Mouse (Mus musculus) MEL (cell line): ENCODE results near the gene Plin1. TPM values are rescaled to one million over a fixed set of nuclear protein-coding genes. Genes with fewer than 3 reads are reported as not detected.

Experiments
- DNase-seq: peaks from one replicate; pipeline ENCODE4 v3.0.0; 2011; ENCODE audit warnings: low read depth, low spot score
- H3K27ac ChIP-seq: 2 replicates; pipeline ENCODE4 v1.5.1; 2012; ENCODE audit warnings: low read depth, mild to moderate bottlenecking, control low read depth, low read length, moderate library complexity; ENCODE audit not compliant: control insufficient read depth
- H3K27me3 ChIP-seq, 2 experiments: fragments of 150-350 bp in 1 of 2; sonication (generic) in 1 of 2; 2 replicates each; pipeline ENCODE4 v1.6.1; 2012; ENCODE audit warnings: low read length in 2 of 2, mild to moderate bottlenecking in 2 of 2, improper control_type of control experiment in 1 of 2, moderate library complexity in 1 of 2; ENCODE audit not compliant: insufficient read depth in 2 of 2, control insufficient read depth in 1 of 2
- H3K36me3 ChIP-seq, 2 experiments: 2 replicates each; pipeline ENCODE4 v1.6.1; 2012 to 2014; ENCODE audit warnings: low read length in 2 of 2, improper control_type of control experiment in 1 of 2, inconsistent platforms in 1 of 2, mild to moderate bottlenecking in 1 of 2; ENCODE audit not compliant: insufficient read depth in 2 of 2, control insufficient read depth in 1 of 2
- H3K4me1 ChIP-seq, 2 experiments: fragments of 150-350 bp in 1 of 2; sonication (generic) in 1 of 2; 2 replicates each; pipeline ENCODE4 v1.6.1; 2012; ENCODE audit warnings: low read length in 2 of 2, improper control_type of control experiment in 1 of 2, mild to moderate bottlenecking in 1 of 2; ENCODE audit not compliant: insufficient read depth in 2 of 2, control insufficient read depth in 1 of 2
- H3K4me3 ChIP-seq, 2 experiments: fragments of 150-350 bp in 1 of 2; sonication (generic) in 1 of 2; 2 replicates each; pipeline ENCODE4 v1.5.1; 2012; ENCODE audit warnings: low read depth in 2 of 2, low read length in 2 of 2, mild to moderate bottlenecking in 2 of 2, moderate library complexity in 2 of 2, control low read depth in 1 of 2, improper control_type of control experiment in 1 of 2; ENCODE audit not compliant: control insufficient read depth in 1 of 2, insufficient read depth in 1 of 2
- H3K79me2 ChIP-seq: 2 replicates; pipeline ENCODE4 v1.6.1; 2012; ENCODE audit warnings: mild to moderate bottlenecking, low read length, moderate library complexity; ENCODE audit not compliant: control insufficient read depth, poor library complexity, insufficient read depth
- H3K9ac ChIP-seq: 2 replicates; pipeline ENCODE4 v1.6.1; 2012; ENCODE audit warnings: low read depth, mild to moderate bottlenecking, control low read depth, low read length, moderate library complexity; ENCODE audit not compliant: control insufficient read depth, poor library complexity, severe bottlenecking
- H3K9me3 ChIP-seq: fragments of 150-350 bp; sonication (generic); replicated peaks from 2 replicates; pipeline ENCODE4 v1.6.1; 2012; ENCODE audit warnings: mild to moderate bottlenecking, low read length, improper control_type of control experiment, moderate library complexity; ENCODE audit not compliant: insufficient read depth
- CHD2 ChIP-seq: IDR thresholded peaks from 2 replicates; pipeline ENCODE4 v1.6.1; 2011; ENCODE audit warnings: low read length, improper control_type of control experiment
- CTCF ChIP-seq, 3 experiments: IDR thresholded peaks in 2 of 3; conservative IDR thresholded peaks in 1 of 3; 2 replicates each; pipeline ENCODE4 v1.5.1; 2011 to 2012; ENCODE audit warnings: low read length in 3 of 3, low read depth in 2 of 3, mild to moderate bottlenecking in 2 of 3, improper control_type of control experiment in 1 of 3, inconsistent platforms in 1 of 3, mixed read lengths in 1 of 3, moderate library complexity in 1 of 3; ENCODE audit not compliant: control insufficient read depth in 1 of 3, insufficient read depth in 1 of 3, poor library complexity in 1 of 3, severe bottlenecking in 1 of 3
- E2F4 ChIP-seq: IDR thresholded peaks from 2 replicates; pipeline ENCODE4 v1.6.1; 2011; ENCODE audit warnings: low read depth, low read length, improper control_type of control experiment, borderline replicate concordance
- ELF1 ChIP-seq: IDR thresholded peaks from 2 replicates; pipeline ENCODE4 v1.6.1; 2014; ENCODE audit warnings: low read depth, mild to moderate bottlenecking, inconsistent platforms, low read length, improper control_type of control experiment, moderate library complexity
- ETS1 ChIP-seq: IDR thresholded peaks from 2 replicates; pipeline ENCODE4 v1.6.1; 2012; ENCODE audit warnings: low read depth, mild to moderate bottlenecking, inconsistent platforms, low read length, improper control_type of control experiment, moderate library complexity
- GATA1 ChIP-seq: IDR thresholded peaks from 2 replicates; pipeline ENCODE4 v1.6.1; 2011; ENCODE audit warnings: low read depth, low read length, improper control_type of control experiment
- JUND ChIP-seq: IDR thresholded peaks from 2 replicates; pipeline ENCODE4 v1.6.1; 2011; ENCODE audit warnings: low read depth, mild to moderate bottlenecking, improper control_type of control experiment, low read length
- KAT2A ChIP-seq: conservative IDR thresholded peaks from 2 replicates; pipeline ENCODE4 v1.6.1; 2012; ENCODE audit warnings: low read depth, low read length, improper control_type of control experiment, inconsistent platforms
- MEF2A ChIP-seq: IDR thresholded peaks from 2 replicates; pipeline ENCODE4 v1.6.1; 2014; ENCODE audit warnings: low read depth, mild to moderate bottlenecking, inconsistent platforms, low read length, improper control_type of control experiment; ENCODE audit not compliant: poor library complexity, insufficient replicate concordance, severe bottlenecking; ENCODE audit errors: extremely low read depth
- MXI1 ChIP-seq: IDR thresholded peaks from 2 replicates; pipeline ENCODE4 v1.6.1; 2011; ENCODE audit warnings: mild to moderate bottlenecking, low read depth, low read length, improper control_type of control experiment
- MYB ChIP-seq: IDR thresholded peaks from 2 replicates; pipeline ENCODE4 v1.6.1; 2011; ENCODE audit warnings: mild to moderate bottlenecking, low read depth, low read length, improper control_type of control experiment
- MYC ChIP-seq: IDR thresholded peaks from 2 replicates; pipeline ENCODE4 v1.6.1; 2011; ENCODE audit warnings: low read depth, mild to moderate bottlenecking, low read length, improper control_type of control experiment, moderate library complexity
- NELFE ChIP-seq: IDR thresholded peaks from 2 replicates; pipeline ENCODE4 v1.6.1; 2011; ENCODE audit warnings: low read depth, low read length, improper control_type of control experiment
- POLR2A ChIP-seq, 2 experiments: IDR thresholded peaks; 2 replicates each; pipeline ENCODE4 v1.6.1; 2011 to 2012; ENCODE audit warnings: low read length in 2 of 2, mild to moderate bottlenecking in 2 of 2, control low read depth in 1 of 2, improper control_type of control experiment in 1 of 2, low read depth in 1 of 2, moderate library complexity in 1 of 2; ENCODE audit not compliant: control insufficient read depth in 1 of 2, insufficient read depth in 1 of 2, poor library complexity in 1 of 2
- POLR2AphosphoS5 ChIP-seq: IDR thresholded peaks from 2 replicates; pipeline ENCODE4 v1.6.1; 2012; ENCODE audit warnings: low read depth, borderline replicate concordance, mild to moderate bottlenecking, inconsistent platforms, low read length, moderate library complexity, mixed read lengths
- RAD21 ChIP-seq: IDR thresholded peaks from 2 replicates; pipeline ENCODE4 v1.6.1; 2011; ENCODE audit warnings: mild to moderate bottlenecking, low read depth, low read length, improper control_type of control experiment
- TAL1 ChIP-seq: IDR thresholded peaks from 2 replicates; pipeline ENCODE4 v1.6.1; 2012; ENCODE audit warnings: mild to moderate bottlenecking, inconsistent platforms, low read length, moderate library complexity, mixed read lengths
- UBTF ChIP-seq: IDR thresholded peaks from 2 replicates; pipeline ENCODE4 v1.6.1; 2012; ENCODE audit warnings: low read depth, mild to moderate bottlenecking, inconsistent platforms, low read length, improper control_type of control experiment, moderate library complexity, borderline replicate concordance; ENCODE audit not compliant: insufficient read depth
- polyA plus RNA-seq, 2 experiments: library from polyadenylated mRNA; stranded (reverse) in 1 of 2; unstranded in 1 of 2; fragments of >175 nt in 1 of 2; fragments of >200 nt in 1 of 2; gene quantifications; 2 replicates each; pipeline versions ENCODE4 v1.2.1 to v1.2.4; 2012; ENCODE audit warnings: low replicate concordance in 2 of 2, low read depth in 1 of 2; ENCODE audit not compliant: insufficient read length in 2 of 2, insufficient read depth in 1 of 2, missing spikeins in 1 of 2
- total RNA-seq: library from RNA; depleted of rRNA; stranded (reverse); fragments of 300-350 nt; gene quantifications from 2 replicates; pipeline ENCODE4 v1.2.3, GENCODE M21; 2012

Gene Plin1
- total and polyA plus RNA-seq, 3 experiments, result 0.08 to 0.19 TPM; not detected in 1

GRCm38 (mm10) chr7:79702755-79703154, 29.9 kb downstream of the Plin1 start:
- Histone ChIP-seq H3K36me3 (no peaks in the 10 kb centered on the region; a peak in 2 of 4 replicates), H3K4me1 (no peaks in the 10 kb centered on the region)
- TF ChIP-seq NELFE, result no peak
- TF ChIP-seq MYB, result no peak
- TF ChIP-seq MEF2A, result no peak
- no peak for TF ChIP-seq ETS1
- TF ChIP-seq KAT2A, result no peak
- no peak for TF ChIP-seq POLR2AphosphoS5
- no peak for TF ChIP-seq JUND
- no peak for TF ChIP-seq MXI1
- no peak for TF ChIP-seq CHD2
- no peak for TF ChIP-seq RAD21
- TF ChIP-seq TAL1, result no peak

GRCm38 (mm10) chr7:79696495-79696894, 36.2 kb downstream of the Plin1 start:
- Histone ChIP-seq H3K27ac (peak overlapping the region; percentile 53), H3K36me3 (peaks cover 10% of the 10 kb centered on the region in 2 experiments), H3K4me1 (peaks cover 0 to 14% of the 10 kb centered on the region in 2 experiments; a peak in 2 of 4 replicates), H3K79me2 (no peaks in the 10 kb centered on the region)
- TF ChIP-seq ELF1 (peak; percentile 68), POLR2A (IDR thresholded peaks at IDR 0.05; ENCODE audit: control insufficient read depth in 1 of 2, insufficient read depth in 1 of 2, low read depth in 1 of 2, low read length in 2 of 2, poor library complexity in 1 of 2) (peak in 1 of 2 experiments; percentile 23; a peak in 1 of 4 replicates), CTCF (IDR thresholded peaks at IDR 0.05 in 2 of 3, conservative IDR thresholded peaks at IDR 0.05 in 1 of 3; ENCODE audit: control insufficient read depth in 1 of 3, insufficient read depth in 1 of 3, low read depth in 2 of 3, low read length in 3 of 3, poor library complexity in 1 of 3, severe bottlenecking in 1 of 3) (no peak), E2F4 (no peak), KAT2A (no peak), GATA1 (0 out of 2 replicates have a peak, but pooled peaks have one; percentile 7), MYC (0 out of 2 replicates have a peak, but pooled peaks have one; percentile 38), UBTF (no peak)
- TF ChIP-seq, all 39 proteins: peak for 4
- Histone ChIP-seq H3K9me3 (no peaks in the 10 kb centered on the region), H3K9ac (peak overlapping the region; percentile 28; the same call in 1 of the 2 replicates), H3K27me3 (no peaks in the 10 kb centered on the region), H3K4me3 (no peak overlapping the region)
- peak; percentile 85 for DNase-seq

More at GRCm38 (mm10) chr7:79702755-79703154, 29.9 kb downstream of the Plin1 start:
- H3K79me2 ChIP-seq, result no peaks in the 10 kb centered on the region
- no peak overlapping the region for H3K4me3 ChIP-seq
- no peaks in the 10 kb centered on the region for H3K27me3 ChIP-seq
- no peaks in the 10 kb centered on the region for H3K9me3 ChIP-seq
- DNase-seq, result no peak
- H3K27ac ChIP-seq, result no peak overlapping the region
- no peak overlapping the region for H3K9ac ChIP-seq
